Mouse (Mus musculus) c-Kit-positive CD71-positive TER-119-negative erythroid progenitor cells, embryonic 14.5 days (primary cell): ENCODE measurements at regions not wholly inside any gene's neighbourhood (a gene's known extent, or its start where the extent isn't known, plus 50 kb on each side); places are given as distances from the start of the nearest gene placed in this dataset.
A peak's percentile ranks its signal among the peaks of the same experiment; 100 is the strongest.

Source experiments
- DNase-seq: peaks from one replicate; pipeline ENCODE4 v3.0.0-alpha.2; 2013; ENCODE audit warnings: low read depth

GRCm38 (mm10) chr14:24947084-24947483 lies 460.2 kb downstream of the Rps24 start:
- DNase-seq = no peak

GRCm38 (mm10) chr14:24955891-24956410 lies 469.0 kb downstream of the Rps24 start:
- DNase-seq = no peak

DNA sequence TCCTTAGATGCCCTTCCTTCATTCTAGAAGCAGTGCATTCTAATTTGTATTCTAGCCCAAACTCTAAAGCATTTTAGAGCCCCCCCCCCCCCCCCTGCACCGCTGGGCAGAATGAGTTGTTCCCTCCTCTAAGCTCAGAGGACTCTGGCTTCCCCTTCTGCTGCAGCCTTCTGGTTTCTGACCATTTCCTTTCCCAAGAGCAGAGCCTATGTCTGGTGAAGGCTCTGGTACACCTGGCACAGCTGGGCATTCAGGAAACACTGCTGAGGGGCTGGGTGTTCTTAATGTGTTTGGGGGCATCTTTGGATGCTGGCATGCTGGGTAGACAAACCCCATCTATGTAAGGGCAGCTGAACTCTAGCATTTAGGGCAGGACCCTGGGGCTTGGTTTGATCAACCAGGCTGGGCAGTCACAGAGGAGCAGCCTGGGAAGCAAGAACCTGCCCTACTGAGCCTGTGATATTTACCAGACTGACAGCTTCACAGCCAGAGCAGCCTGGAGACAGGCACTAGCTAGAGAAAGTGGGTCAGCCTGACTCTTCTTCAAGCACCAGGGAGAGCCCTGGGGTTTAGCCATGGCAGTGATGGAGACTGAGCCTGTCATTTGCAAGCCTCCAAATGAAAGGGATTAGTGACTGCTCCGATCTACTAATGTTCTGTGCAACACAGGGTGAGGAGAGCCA lies 469.7 kb downstream of the Rps24 start:
- no peak for DNase-seq

- no peak for DNase-seq
Measured at GRCm38 (mm10) chr14:24957392-24957791, 470.5 kb downstream of the Rps24 start.

GRCm38 (mm10) chr14:24958821-24959220 lies 471.9 kb downstream of the Rps24 start:
- no peak for DNase-seq

DNA sequence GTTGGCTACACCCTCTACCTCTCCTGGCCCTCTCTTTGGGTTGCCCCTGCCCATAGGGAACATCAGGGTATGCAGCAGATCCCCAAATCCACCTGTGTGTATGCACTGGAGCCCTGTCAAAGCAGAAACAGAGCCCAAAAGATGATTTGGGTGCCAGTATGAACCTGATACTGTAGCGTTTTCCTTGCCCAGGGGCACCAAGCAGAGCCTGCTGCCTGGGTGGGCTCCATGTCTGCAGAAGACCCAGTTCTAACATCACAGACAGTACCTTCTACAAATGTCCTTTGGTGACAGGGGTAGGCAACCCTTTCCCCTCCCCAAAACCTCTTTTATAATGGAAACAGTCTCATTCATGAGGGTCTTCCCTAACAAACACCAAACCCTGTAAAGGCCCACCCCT lies 472.5 kb downstream of the Rps24 start:
- no peak for DNase-seq

- no peak for DNase-seq
Measured at GRCm38 (mm10) chr14:24960082-24960482, 473.2 kb downstream of the Rps24 start.

- DNase-seq = no peak
Measured at GRCm38 (mm10) chr14:24960875-24961274, 473.9 kb downstream of the Rps24 start.

DNA sequence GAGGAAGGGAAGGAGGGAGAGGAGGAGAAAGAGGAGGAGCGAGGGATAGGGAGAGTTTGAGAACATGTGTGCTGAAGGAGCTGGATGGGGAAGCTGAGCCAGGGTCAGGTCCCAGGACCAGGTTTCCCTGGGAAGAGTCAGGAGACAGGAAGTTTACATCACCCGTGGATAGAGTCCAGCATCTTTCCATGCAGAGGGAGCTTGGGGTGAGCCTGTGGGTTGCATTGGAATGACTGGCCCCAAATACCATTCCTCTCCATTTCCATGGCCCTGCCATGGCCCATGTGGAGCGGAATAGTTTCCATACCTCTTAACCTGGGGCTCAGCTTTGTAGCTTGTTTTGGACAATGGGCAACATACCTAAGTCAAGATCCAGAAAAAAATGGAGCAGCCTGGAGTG lies 474.8 kb downstream of the Rps24 start:
- no peak for DNase-seq

DNA sequence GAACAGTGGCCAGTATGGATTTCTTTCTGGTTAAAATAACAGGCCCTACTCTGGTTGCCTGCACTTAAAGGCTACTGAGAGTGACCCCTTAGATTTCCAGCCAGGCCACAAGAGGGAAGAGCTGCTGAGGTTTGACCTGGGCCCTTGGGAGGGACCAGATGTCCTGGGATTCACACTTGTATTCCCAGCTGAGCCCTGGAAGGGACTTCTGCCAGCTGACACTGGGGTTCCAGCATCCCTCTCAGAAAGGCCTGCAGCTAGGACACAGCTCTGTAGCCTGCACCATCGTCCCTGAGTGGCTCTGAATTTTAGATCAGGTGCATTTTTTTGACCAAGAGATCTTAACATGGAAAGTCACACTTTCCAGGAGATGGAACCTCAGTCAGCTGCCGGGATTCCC lies 482.7 kb downstream of the Rps24 start:
- DNase-seq = no peak

GRCm38 (mm10) chr14:24972357-24972756 lies 485.4 kb downstream of the Rps24 start:
- DNase-seq = no peak

DNA sequence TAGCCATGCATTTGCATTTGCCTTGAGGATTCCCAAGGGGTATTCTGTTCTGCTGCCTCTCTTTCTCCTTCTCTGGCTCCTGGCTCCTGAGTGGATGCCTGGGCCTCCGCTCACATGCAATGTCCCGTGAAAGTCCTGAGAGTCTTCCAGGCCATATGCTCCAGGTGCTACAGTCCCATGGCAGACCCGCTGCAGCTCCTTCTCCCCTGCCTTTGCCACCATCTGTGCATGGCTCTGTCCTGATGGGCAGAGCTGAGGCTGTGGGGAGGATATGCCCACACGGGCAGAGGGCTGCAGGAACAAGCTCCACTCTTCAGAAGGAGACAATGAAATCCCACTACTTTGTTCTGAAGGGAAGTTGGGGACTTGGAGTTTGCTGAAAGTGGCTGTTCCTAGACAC lies 485.9 kb upstream of the Zmiz1 start:
- no peak for DNase-seq

DNA sequence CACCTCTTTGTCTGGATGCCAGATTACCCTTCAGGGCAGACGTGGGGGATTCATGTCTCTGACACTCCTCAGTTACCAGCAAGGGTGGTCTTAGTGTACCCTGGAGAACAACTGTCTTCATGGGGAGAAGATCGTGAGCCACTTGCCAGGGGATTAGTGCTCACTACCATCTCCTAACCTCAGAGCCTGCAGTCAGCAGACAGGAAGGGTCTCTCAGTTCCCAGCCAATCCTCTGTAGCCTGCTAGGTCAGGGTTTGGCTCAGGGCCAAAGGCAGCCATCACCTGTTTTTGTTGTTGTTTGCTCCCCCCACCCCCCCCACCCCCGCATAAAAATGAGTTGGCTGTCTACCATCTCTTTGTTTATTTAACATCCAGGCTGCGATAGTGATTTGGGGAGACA lies 485.4 kb upstream of the Zmiz1 start:
- DNase-seq = no peak

DNA sequence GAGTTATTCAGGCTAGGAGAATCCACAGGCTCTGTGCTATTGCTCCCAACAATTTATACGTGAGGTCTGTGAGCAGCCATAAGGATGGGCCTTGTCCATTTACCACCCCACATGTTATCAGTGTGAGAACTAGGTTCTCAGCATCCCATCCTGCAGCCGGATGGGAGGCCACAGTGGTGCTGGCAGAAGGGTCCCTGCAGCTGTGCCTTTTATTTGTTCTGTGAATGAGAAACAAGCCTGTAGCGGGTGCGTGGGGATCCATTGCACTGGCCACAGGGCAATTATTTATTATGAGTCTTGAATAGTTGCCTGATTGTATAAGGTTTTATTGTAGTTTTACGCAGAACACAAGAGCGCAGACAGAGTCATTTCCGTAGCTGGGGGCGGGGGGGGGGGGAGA lies 476.5 kb upstream of the Zmiz1 start:
- no peak for DNase-seq

DNA sequence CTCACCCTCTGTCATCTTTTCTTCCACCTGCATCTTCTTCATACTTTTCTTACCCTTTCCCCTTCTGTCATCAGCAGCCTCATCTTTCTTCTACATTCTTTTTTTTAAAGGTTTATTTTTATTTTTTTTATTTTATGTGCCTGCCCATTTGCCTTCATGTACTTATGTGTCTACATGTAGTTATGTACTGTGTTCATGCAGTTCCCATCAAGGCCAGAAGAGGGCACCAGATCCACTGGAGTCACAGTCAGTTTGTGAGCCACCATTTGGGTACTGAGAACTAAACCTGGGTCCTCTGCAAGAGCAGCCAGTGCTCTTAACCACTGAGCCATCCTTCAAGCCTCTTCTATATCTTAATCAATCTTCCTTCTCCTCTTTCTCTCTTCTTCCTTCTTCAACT lies 475.7 kb upstream of the Zmiz1 start:
- peak; percentile 3 for DNase-seq

- DNase-seq = no peak
Measured at GRCm38 (mm10) chr14:24985806-24986359, 473.1 kb upstream of the Zmiz1 start.

DNA sequence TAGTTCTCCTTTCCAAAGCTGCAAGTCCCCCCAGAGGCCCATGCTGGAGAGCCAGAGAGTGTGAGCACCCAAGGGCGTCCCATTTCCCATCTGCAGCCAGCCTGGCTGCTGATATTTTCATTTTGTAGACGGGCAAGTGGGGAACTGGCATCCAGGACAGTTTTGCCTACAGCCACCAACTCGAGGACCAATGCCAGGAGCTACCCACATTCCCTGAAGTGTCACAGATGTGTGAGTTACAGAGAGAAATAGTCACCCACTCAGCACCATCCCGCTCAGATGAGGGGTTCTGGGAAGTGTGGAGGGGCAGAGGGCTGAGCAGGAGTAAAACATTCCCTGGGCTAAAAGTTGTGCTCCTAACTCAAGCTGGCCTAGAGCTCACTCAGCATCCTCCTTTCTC lies 472.6 kb upstream of the Zmiz1 start:
- no peak for DNase-seq

DNA sequence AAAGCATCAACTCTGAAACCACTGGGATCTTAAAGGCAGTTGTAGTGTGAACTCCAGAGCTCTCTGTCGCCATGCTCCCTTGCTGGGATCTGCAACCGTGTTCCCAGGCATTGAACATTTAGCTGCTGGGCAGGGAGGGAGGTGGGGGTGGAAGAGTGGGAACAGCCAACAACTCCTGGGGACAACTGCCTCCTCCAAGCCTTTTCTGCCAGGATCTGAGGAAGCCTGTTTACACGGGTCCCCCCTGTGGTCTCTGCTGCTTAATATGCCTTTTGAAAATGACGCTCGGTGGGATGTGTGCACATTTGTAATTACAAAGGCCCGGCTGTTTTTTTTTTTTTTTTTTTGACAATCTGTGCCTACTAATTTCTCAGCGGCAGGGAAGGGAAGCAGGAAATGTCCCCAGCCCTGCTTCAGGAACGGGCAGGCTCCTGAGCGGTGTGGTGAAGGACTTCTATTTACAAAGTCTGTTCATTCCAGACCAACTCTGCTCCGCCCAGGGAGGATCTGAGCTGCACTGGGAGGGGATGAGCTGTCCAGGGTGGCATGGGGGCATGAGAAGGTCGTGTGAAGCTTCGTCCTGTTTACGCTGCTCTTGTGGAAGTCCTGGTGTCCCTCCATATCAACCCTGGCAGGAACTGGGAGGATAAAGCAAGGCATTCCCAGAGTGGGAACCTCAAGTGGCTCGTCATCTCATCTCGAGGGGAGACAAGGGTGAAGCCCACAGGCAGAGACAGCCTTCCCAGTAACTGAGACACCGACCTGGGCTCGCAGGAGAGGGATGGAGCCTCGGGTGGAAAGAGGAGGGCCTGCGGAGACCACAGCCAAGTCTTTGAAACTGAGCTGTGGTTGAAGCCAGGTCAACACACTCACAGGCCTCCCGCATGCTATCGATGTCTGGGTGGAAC lies 465.0 kb upstream of the Zmiz1 start:
- no peak for DNase-seq

DNA sequence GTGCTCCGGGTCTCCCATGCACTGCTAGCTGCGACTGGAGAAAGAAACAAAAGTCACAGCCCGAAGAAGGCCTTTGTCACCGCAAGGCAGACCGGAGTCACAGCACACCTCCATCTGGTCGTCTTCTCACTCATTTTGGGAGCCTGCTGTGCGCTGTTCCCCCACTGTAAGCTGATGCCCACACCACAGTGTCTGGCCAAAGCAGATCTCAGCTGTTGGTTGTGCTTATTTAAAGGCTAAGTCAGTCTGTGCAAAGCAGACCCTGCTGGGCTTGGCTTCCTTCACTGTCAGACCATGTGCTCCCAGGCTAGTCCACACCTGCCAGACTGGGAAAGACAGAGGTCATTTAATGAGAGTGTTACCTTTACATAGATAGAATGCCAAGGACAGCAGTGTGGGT lies 463.8 kb upstream of the Zmiz1 start:
- no peak for DNase-seq

- DNase-seq = no peak
Measured at GRCm38 (mm10) chr14:24997786-24998509, 461.0 kb upstream of the Zmiz1 start.

GRCm38 (mm10) chr14:24999008-24999572 lies 459.9 kb upstream of the Zmiz1 start:
- no peak for DNase-seq
